Mouse (Mus musculus) neural tube, embryonic 12.5 days (tissue): ENCODE results near the gene Gclc. TPM values are rescaled to one million over a fixed set of nuclear protein-coding genes. Genes with fewer than 3 reads are reported as not detected.
A peak's percentile ranks its signal among the peaks of the same experiment; 100 is the strongest.

Experiments used
- ATAC-seq: fragments of 200-750 bp; cut with Nextera tagmentation; 2 replicates; pipeline ENCODE4 v1.8.0; 2017; ENCODE audit warnings: low read depth, mild to moderate bottlenecking, moderate TSS enrichment, moderate library complexity; ENCODE audit not compliant: low FRiP score
- H3K27ac ChIP-seq: fragments of 300-500 bp; sonication (generic); 2 replicates; pipeline ENCODE4 v1.5.1; 2016
- H3K27me3 ChIP-seq: fragments of 300-500 bp; sonication (generic); replicated peaks from 2 replicates; pipeline ENCODE4 v1.6.1; 2016; ENCODE audit warnings: mild to moderate bottlenecking
- H3K36me3 ChIP-seq: fragments of 300-500 bp; sonication (generic); 2 replicates; pipeline ENCODE4 v1.6.1; 2016; ENCODE audit warnings: mild to moderate bottlenecking
- H3K4me1 ChIP-seq: fragments of 300-500 bp; sonication (generic); 2 replicates; pipeline ENCODE4 v1.6.1; 2016
- H3K4me2 ChIP-seq: fragments of 300-500 bp; sonication (generic); replicated peaks from 2 replicates; pipeline ENCODE4 v1.6.1; 2016; ENCODE audit warnings: mild to moderate bottlenecking
- H3K4me3 ChIP-seq: fragments of 300-500 bp; sonication (generic); 2 replicates; pipeline ENCODE4 v1.5.1; 2016
- H3K9ac ChIP-seq: fragments of 300-500 bp; sonication (generic); 2 replicates; pipeline ENCODE4 v1.6.1; 2016; ENCODE audit warnings: mild to moderate bottlenecking
- H3K9me3 ChIP-seq: fragments of 300-500 bp; sonication (generic); 2 replicates; pipeline ENCODE4 v1.6.1; 2016; ENCODE audit warnings: mild to moderate bottlenecking
- WGBS: fragments of 180-500 bp; shearing (Covaris S2); methylation state at CpG from one replicate; pipeline ENCODE4 v1.1.7; 2016; 5-methylcytosine and 5-hydroxymethylcytosine counted together
- polyA plus RNA-seq: library from polyadenylated mRNA; unstranded; fragments of >200 nt; fragmentation: Nextera tagmentation; extraction: Ambion mirVana; gene quantifications from 2 replicates; pipeline ENCODE4 v1.2.1, GENCODE M21; 2016

The Gclc gene
- polyA plus RNA-seq, 1 experiment from 2014 or later = 23.9 TPM

DNA sequence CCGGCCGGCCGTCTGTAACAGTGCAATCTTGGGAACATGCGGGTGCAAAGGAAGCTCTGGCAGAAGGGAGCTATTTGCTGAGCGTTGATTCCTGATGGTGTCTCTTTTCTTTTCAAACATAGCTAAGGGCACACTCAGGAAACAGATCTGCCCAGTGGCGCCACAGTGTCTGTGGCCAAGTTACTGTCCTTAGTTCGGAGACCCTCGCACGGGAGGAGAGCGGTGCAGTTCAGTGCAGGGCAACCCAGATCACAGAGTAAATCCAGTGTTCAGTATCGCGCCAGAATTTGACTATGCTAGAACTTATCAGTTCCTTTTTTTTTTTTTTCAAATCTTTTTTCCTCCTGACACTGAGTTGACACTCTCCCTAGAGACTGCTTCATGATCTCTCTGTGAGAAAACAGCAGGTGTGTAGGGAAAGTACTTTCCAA is 3.2 kb upstream of the Gclc start:
- H3K27me3 ChIP-seq = 0 out of 2 replicates have a peak, but pooled peaks cover 3% of the 10 kb centered on the region
- no peaks in the 10 kb centered on the region for H3K36me3 ChIP-seq
- WGBS = under 1% methylated on average over 12 of the region's 12 CpGs
- 0 out of 2 replicates have a peak overlapping the region, but pooled peaks have one; percentile 70 for H3K27ac ChIP-seq
- H3K9me3 ChIP-seq = no peaks in the 10 kb centered on the region
- peak; percentile 4; the same call in 1 of the 2 replicates for ATAC-seq
- H3K4me3 ChIP-seq = peak overlapping the region; percentile 57
- peak overlapping the region; percentile 62 for H3K9ac ChIP-seq
- peak overlapping the region; percentile 74 for H3K4me2 ChIP-seq
- H3K4me1 ChIP-seq = peaks cover 12% of the 10 kb centered on the region

DNA sequence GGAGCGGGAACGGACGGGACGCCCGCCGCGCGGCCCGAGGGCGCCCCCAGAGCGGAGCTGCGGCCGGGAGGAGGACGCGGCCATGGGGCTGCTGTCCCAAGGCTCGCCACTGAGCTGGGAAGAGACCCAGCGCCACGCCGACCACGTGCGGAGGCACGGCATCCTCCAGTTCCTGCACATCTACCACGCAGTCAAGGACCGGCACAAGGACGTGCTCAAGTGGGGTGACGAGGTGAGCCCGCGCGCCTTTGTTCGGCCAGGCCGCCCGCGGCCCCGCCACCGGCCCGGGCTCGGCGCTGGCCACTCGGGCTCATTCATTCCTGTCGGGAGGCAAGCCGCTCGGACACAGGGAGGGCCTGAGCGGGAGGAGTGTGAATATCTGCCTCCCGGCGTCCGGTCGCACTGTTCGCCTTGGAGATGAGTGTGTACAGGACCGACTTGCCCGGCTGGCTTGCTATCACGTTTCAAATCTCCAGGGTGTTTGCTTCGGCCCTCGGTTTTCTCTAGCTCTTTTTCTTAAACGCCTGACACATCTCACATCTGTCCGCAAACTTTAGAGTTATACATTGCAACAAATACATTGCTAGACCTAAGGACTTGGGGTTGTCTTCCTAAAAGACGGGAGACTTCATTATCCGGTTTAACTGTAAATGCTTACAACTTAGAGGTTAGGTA is 530 bp downstream of the Gclc start:
- H3K27ac ChIP-seq = peak overlapping the region; percentile 70; the same call in 1 of the 2 replicates
- peak overlapping the region; percentile 80 for H3K4me3 ChIP-seq
- peak overlapping the region; percentile 86 for H3K9ac ChIP-seq
- peak overlapping the region; percentile 71 for H3K4me2 ChIP-seq
- H3K4me1 ChIP-seq = peaks cover 11% of the 10 kb centered on the region
- under 1% methylated on average over 57 of the region's 57 CpGs for WGBS
- peak; percentile 77 for ATAC-seq
- H3K27me3 ChIP-seq = no peaks in the 10 kb centered on the region
- H3K36me3 ChIP-seq = no peaks in the 10 kb centered on the region
- H3K9me3 ChIP-seq = no peaks in the 10 kb centered on the region

DNA sequence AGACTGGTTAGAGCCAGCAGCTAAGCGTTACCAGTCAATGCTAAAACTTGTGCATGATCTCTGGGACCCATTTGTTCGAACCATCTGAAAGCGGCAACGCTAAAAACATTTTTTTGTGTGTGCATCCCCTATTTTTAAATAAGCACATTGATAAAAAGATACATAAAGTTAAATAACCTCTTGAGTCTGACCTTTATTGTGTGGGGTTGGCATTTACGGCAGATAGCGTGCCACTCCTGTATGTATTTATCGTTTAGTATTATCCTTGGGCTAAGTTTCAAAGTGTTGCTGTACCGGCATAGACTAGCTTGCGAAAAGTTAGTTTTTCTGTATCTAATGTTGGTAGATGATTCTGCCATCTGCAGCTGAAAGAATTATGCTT is 1.1 kb downstream of the Gclc start:
- Histone ChIP-seq H3K9me3 (no peaks in the 10 kb centered on the region), H3K36me3 (no peaks in the 10 kb centered on the region), H3K27me3 (no peaks in the 10 kb centered on the region), H3K4me3 (peak overlapping the region; percentile 80), H3K4me1 (peaks cover 7% of the 10 kb centered on the region; the same call in 1 of the 2 replicates), H3K9ac (peak overlapping the region; percentile 86; the same call in 1 of the 2 replicates), H3K27ac (no peak overlapping the region), H3K4me2 (peak overlapping the region; percentile 71)
- 20% methylated on average over 9 of the region's 9 CpGs for WGBS
- ATAC-seq = no peak

DNA sequence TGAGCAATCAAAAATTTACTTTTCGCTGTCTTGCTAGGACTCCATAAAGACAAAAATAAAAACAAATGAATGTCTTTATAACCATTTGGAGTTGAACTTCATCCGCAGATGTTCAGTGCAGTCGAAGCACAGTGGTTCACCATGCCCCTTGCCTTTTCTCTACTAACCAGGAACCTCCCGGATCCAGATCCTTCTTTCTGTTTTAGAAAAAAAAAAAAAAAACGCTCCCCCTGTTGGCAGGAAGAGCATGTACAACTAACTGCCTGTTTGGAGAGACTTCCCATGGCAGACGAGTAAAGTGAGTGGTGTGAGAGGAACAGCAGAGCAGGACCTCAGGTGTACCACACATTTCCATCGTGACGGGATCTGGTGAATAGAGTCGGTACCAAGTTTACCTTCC is 1.7 kb downstream of the Gclc start:
- 32% methylated on average over 9 of the region's 9 CpGs for WGBS
- no peaks in the 10 kb centered on the region for H3K27me3 ChIP-seq
- no peaks in the 10 kb centered on the region for H3K9me3 ChIP-seq
- H3K4me2 ChIP-seq = peak overlapping the region; percentile 71
- H3K4me3 ChIP-seq = no peak overlapping the region
- no peak overlapping the region for H3K27ac ChIP-seq
- H3K9ac ChIP-seq = no peak overlapping the region
- H3K4me1 ChIP-seq = peaks cover 7% of the 10 kb centered on the region; the same call in 1 of the 2 replicates
- no peak for ATAC-seq
- no peaks in the 10 kb centered on the region for H3K36me3 ChIP-seq

DNA sequence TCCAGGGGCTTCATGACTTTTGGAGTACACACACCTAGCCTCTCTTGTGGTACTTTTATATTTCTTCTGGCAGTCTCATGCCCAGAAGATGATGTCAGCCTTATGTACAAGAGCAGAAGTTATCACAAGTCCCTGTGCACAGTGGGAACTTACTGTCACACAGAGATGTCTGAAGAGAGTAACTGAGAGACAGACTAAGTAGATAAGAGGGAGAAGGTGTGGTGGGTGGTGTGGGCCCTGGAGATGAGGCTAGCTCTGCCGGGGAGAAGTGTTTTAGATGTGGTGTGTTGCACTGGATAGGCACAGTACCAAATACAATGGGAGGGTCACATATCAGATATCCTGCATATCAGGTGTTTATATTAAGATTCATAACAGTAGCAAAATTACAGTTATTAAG is 3.0 kb downstream of the Gclc start:
- no peak for ATAC-seq
- Histone ChIP-seq H3K9ac (no peak overlapping the region), H3K27me3 (no peaks in the 10 kb centered on the region), H3K36me3 (no peaks in the 10 kb centered on the region), H3K4me2 (no peak overlapping the region), H3K27ac (no peak overlapping the region), H3K4me3 (no peak overlapping the region), H3K9me3 (no peaks in the 10 kb centered on the region), H3K4me1 (peaks cover 7% of the 10 kb centered on the region; the same call in 1 of the 2 replicates)
- WGBS = 94% methylated on average over 1 of the region's 1 CpGs

DNA sequence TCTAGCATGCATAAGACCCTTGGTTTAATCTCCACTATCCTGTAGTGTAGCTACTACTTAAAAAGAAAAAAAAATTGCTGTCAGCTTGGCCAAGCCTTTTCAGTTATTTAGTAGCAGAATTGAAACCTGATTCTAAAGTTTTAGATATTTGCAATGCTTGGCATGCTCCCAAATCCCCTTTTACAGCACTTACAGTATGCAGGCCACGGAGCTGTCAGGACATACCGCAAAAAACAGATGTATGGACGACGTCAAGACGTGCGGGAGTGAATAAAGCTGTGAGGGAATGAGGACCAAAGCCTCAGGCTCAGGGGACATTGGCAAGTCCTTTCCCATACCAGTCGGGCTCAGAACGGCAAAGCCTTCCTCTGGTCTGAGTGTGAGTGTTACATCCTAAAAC is 4.1 kb downstream of the Gclc start:
- no peaks in the 10 kb centered on the region for H3K27me3 ChIP-seq
- no peak overlapping the region for H3K4me3 ChIP-seq
- 77% methylated on average over 8 of the region's 8 CpGs for WGBS
- H3K9ac ChIP-seq = no peak overlapping the region
- no peak for ATAC-seq
- no peaks in the 10 kb centered on the region for H3K9me3 ChIP-seq
- no peak overlapping the region for H3K27ac ChIP-seq
- peaks cover 5% of the 10 kb centered on the region for H3K36me3 ChIP-seq
- peaks cover 7% of the 10 kb centered on the region; the same call in 1 of the 2 replicates for H3K4me1 ChIP-seq
- H3K4me2 ChIP-seq = no peak overlapping the region

DNA sequence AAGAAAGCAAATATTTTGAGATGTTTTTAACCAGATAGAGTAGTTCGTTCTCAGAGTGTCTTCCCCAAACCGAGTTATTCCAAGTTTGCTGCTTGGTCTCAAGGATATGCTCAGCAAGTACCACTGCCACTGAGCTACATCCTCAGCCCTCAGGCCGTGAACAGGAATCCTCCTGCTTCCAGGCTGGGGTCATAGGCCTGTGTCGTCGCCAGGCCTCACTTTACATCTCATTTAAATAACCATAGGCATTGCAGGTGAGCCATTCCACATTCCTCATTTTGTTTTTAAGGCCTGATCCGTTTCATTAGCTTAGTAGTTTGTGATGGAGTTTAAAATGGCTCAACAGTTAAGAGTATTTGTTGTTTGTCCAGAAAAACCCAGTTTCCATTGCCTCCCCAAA is 4.8 kb downstream of the Gclc start:
- peaks cover 12% of the 10 kb centered on the region for H3K36me3 ChIP-seq
- no peak overlapping the region for H3K4me3 ChIP-seq
- H3K9ac ChIP-seq = no peak overlapping the region
- 51% methylated on average over 6 of the region's 6 CpGs for WGBS
- H3K9me3 ChIP-seq = no peaks in the 10 kb centered on the region
- no peak overlapping the region for H3K4me2 ChIP-seq
- H3K27ac ChIP-seq = no peak overlapping the region
- no peaks in the 10 kb centered on the region for H3K27me3 ChIP-seq
- H3K4me1 ChIP-seq = peaks cover 7% of the 10 kb centered on the region; the same call in 1 of the 2 replicates
- ATAC-seq = no peak

DNA sequence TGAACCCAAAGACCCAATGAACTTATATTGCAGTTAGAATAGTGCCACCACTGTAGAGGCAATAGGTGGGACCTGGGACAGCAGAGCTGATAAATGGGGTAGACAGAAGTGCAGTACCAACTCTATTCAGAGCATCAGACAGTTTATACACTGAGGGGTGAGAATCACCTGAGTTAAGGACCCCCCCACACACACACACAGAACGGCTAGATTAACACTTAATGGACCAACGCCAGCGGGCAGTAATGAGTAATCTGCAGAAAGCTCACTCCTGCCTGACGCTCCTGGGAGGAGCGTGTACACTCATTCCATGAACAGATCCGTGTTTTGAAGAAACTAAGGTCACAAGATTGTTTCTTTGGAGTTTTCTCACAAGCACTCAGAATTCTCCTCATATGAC is 5.4 kb downstream of the Gclc start:
- no peaks in the 10 kb centered on the region for H3K9me3 ChIP-seq
- ATAC-seq = no peak

DNA sequence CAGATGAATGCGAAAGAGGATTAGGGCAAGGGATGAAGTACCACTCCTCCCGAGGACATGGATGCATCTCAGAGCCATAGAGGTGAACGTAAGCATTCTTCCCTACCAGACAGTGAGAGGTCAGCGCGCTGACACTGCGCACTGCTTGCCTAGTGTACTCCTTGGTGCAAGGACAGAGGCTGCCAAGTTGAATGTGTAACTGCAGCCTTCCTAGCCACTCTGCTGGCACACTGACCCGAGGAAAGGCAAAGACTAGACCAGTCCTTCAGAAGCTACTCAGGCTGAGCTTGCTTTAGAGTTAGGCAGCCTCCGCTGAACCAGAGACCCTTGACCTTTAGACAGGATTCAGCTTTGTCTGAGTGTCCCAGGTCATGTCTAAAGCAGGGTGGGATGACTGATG is 11.9 kb downstream of the Gclc start:
- no peak overlapping the region for H3K9ac ChIP-seq
- no peaks in the 10 kb centered on the region for H3K9me3 ChIP-seq
- ATAC-seq = no peak
- WGBS = 87% methylated on average over 8 of the region's 8 CpGs
- no peak overlapping the region for H3K4me2 ChIP-seq
- H3K36me3 ChIP-seq = peaks cover 12% of the 10 kb centered on the region
- peaks cover 6% of the 10 kb centered on the region for H3K4me1 ChIP-seq
- no peaks in the 10 kb centered on the region for H3K27me3 ChIP-seq
- no peak overlapping the region for H3K4me3 ChIP-seq
- H3K27ac ChIP-seq = no peak overlapping the region

More for the DNA sequence above, 5.4 kb downstream of the Gclc start:
- no peak overlapping the region for H3K4me3 ChIP-seq
- H3K4me1 ChIP-seq = peaks cover 7% of the 10 kb centered on the region; the same call in 1 of the 2 replicates
- H3K27ac ChIP-seq = no peak overlapping the region
- H3K27me3 ChIP-seq = no peaks in the 10 kb centered on the region
- H3K36me3 ChIP-seq = peaks cover 12% of the 10 kb centered on the region
- H3K4me2 ChIP-seq = no peak overlapping the region
- no peak overlapping the region for H3K9ac ChIP-seq
- 90% methylated on average over 6 of the region's 6 CpGs for WGBS

DNA sequence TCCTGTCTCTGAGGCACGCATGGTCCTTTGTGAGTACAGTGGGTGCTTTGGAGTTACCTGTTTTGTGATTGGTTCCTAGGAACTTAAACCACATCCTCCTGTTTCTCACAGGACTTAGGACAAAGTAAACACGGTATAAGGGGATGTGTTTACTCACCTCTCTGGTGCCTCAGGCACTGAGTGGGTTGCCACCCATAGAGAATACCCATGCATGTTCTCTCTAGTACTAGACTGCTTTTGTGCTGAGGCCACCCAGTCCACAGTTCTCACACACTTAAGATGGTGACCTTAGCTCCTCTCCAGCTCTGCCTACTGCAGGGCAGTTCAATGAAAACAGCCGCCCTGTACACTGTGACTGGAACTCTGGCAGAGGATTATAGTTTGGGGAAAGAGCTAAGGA is 12.4 kb downstream of the Gclc start:
- no peaks in the 10 kb centered on the region for H3K9me3 ChIP-seq

DNA sequence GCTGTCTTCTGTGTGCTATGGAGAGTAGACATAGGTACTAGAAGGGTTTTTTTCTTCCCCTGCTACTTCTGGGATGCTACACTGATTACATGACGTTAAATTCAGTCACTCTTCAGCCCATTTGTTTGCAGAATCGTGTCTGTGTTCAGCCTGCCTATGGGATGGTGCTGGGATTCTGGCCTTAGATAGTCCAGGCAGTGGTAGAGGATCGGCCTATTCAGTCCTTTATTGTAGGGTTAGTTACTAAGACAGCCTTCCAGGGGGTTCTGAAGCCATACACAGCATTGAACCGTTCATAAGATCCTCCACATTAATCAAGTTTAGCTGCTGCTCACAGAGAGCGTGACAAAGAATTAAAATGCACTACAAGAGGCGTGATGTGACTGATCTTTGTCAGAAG is 16.6 kb downstream of the Gclc start:
- Histone ChIP-seq H3K27ac (no peak overlapping the region), H3K36me3 (no peaks in the 10 kb centered on the region), H3K9ac (no peak overlapping the region), H3K4me3 (no peak overlapping the region), H3K9me3 (no peaks in the 10 kb centered on the region), H3K27me3 (no peaks in the 10 kb centered on the region), H3K4me1 (peaks cover 14% of the 10 kb centered on the region), H3K4me2 (no peak overlapping the region; the same call in 1 of the 2 replicates)
- WGBS = 33% methylated on average over 6 of the region's 6 CpGs
- ATAC-seq = no peak

More for the DNA sequence above, 12.4 kb downstream of the Gclc start:
- ATAC-seq = no peak
- H3K27ac ChIP-seq = no peak overlapping the region
- no peak overlapping the region for H3K4me3 ChIP-seq
- no peak overlapping the region for H3K4me2 ChIP-seq
- peaks cover 11% of the 10 kb centered on the region for H3K4me1 ChIP-seq
- H3K27me3 ChIP-seq = no peaks in the 10 kb centered on the region
- WGBS = 79% methylated on average over 3 of the region's 3 CpGs
- H3K9ac ChIP-seq = no peak overlapping the region
- H3K36me3 ChIP-seq = peaks cover 12% of the 10 kb centered on the region

DNA sequence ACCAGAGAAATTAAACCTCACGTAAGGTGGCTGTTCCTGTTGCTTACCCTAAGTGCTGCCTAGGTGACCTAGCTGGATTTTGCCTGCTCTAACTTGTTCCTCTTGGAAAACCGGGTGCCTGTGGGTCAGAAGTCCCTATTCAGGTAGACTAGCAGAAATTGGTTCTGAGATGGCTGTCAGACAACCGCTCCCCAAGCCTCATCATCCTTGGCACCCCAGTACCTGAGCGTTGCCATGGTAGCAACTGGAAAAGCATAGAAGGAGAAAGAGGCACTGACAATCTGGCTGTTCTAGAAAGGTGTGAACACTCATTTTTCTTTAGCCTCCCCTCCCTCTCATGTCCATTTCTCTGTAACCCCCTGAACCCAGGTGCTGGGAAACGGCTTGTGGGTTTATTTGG is 17.0 kb downstream of the Gclc start:
- 63% methylated on average over 5 of the region's 5 CpGs for WGBS

More for the DNA sequence above, 17.0 kb downstream of the Gclc start:
- Histone ChIP-seq H3K27ac (no peak overlapping the region), H3K9me3 (no peaks in the 10 kb centered on the region), H3K4me2 (peak overlapping the region; percentile 20; the same call in 1 of the 2 replicates), H3K4me3 (no peak overlapping the region), H3K9ac (no peak overlapping the region), H3K27me3 (no peaks in the 10 kb centered on the region), H3K4me1 (peaks cover 14% of the 10 kb centered on the region), H3K36me3 (peaks cover 4% of the 10 kb centered on the region)
- ATAC-seq = no peak
